Mouse (Mus musculus) lung, postnatal 0 days (tissue): Measurements from ENCODE around the gene Galm.

Experiments used
- CTCF ChIP-seq: IDR thresholded peaks from 2 replicates; pipeline ENCODE4 v1.5.1; 2016; ENCODE audit warnings: antibody characterized with exemption, mild to moderate bottlenecking
- EP300 ChIP-seq: IDR thresholded peaks from 2 replicates; pipeline ENCODE4 v1.6.1; 2016; ENCODE audit warnings: antibody characterized with exemption, mild to moderate bottlenecking, control low read depth

GRCm38 (mm10) chr17:80121833-80122232 lies 5.4 kb upstream of the Galm start:
- TF ChIP-seq EP300 (no peak), CTCF (no peak)
